Mouse (Mus musculus) hindbrain, embryonic 15.5 days (tissue): ENCODE results near the gene Akr1c6. TPM values are rescaled to one million over a fixed set of nuclear protein-coding genes. Genes with fewer than 3 reads are reported as not detected.
"Not testable (repeated sequence)": the region's sequence is repeated elsewhere in the genome, so short reads cannot be mapped to it uniquely, and the experiment has no call there.

Experiments used
- ATAC-seq: fragments of 200-750 bp; cut with Nextera tagmentation; 2 replicates; pipeline ENCODE4 v1.8.0; 2017; ENCODE audit warnings: low read depth, moderate number of reproducible peaks, moderate TSS enrichment; ENCODE audit not compliant: low FRiP score
- H3K27ac ChIP-seq: fragments of 300-500 bp; sonication (generic); replicated peaks from 2 replicates; pipeline ENCODE4 v1.5.1; 2015; ENCODE audit warnings: mild to moderate bottlenecking, inconsistent platforms
- H3K27me3 ChIP-seq: fragments of 300-500 bp; sonication (generic); 2 replicates; pipeline ENCODE4 v1.6.1; 2015; ENCODE audit warnings: control low read depth, inconsistent platforms
- H3K36me3 ChIP-seq: fragments of 300-500 bp; sonication (generic); 2 replicates; pipeline ENCODE4 v1.6.1; 2015; ENCODE audit warnings: control low read depth, inconsistent platforms
- H3K4me1 ChIP-seq: fragments of 300-500 bp; sonication (generic); replicated peaks from 2 replicates; pipeline ENCODE4 v1.6.1; 2015; ENCODE audit warnings: control low read depth, inconsistent platforms
- H3K4me2 ChIP-seq: fragments of 300-500 bp; sonication (generic); 2 replicates; pipeline ENCODE4 v1.6.1; 2015; ENCODE audit warnings: moderate library complexity, mild to moderate bottlenecking, inconsistent platforms
- H3K4me3 ChIP-seq: fragments of 300-500 bp; sonication (generic); 2 replicates; pipeline ENCODE4 v1.5.1; 2015; ENCODE audit warnings: mild to moderate bottlenecking, inconsistent platforms
- H3K9ac ChIP-seq: fragments of 300-500 bp; sonication (generic); 2 replicates; pipeline ENCODE4 v1.6.1; 2015; ENCODE audit warnings: inconsistent platforms
- H3K9me3 ChIP-seq: fragments of 300-500 bp; sonication (generic); 2 replicates; pipeline ENCODE4 v1.6.1; 2016; ENCODE audit warnings: control low read depth, inconsistent platforms
- WGBS: fragments of 180-500 bp; shearing (Covaris S2); methylation state at CpG from one replicate; pipeline ENCODE4 v1.1.7; 2015; 5-methylcytosine and 5-hydroxymethylcytosine counted together
- polyA plus RNA-seq: library from polyadenylated mRNA; unstranded; fragments of >200 nt; fragmentation: Nextera tagmentation; extraction: Ambion mirVana; gene quantifications from 2 replicates; pipeline ENCODE4 v1.2.1, GENCODE M21; 2015

Akr1c6 gene
- not detected in 2 replicates for polyA plus RNA-seq

DNA sequence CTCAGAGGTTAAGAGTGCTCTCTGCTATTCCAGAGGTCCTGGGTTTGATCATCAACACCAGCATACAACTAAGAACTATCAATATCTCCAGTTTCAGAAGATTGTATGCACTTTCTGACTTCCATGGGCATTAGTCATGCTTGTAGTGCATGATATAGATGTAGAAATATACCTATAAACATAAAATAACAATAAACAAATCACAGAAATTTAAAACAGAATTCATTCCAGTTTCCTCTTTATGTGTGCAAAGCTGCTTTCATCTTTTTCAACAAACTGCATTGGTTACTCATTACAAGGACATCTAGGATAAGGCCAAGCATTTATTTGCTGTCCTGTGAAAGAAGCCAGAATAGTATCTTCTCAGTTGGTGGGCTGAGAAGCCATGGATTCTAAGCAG lies at the start of gene Akr1c6:
Akr1c6 (plus strand) TSS at position 301 of the 400 bp plus-strand sequence.
- no peak within 1 kb of the TSS for H3K9ac ChIP-seq
- H3K4me3 ChIP-seq = no peak within 1 kb of the TSS
- no peak within 1 kb of the TSS for H3K4me2 ChIP-seq
- no peak within 1 kb of the TSS for H3K27ac ChIP-seq
- no peaks in the 10 kb centered on the region for H3K4me1 ChIP-seq
- H3K9me3 ChIP-seq = no peaks in the 10 kb centered on the region
- no peaks in the 10 kb centered on the region for H3K27me3 ChIP-seq
- ATAC-seq = no peak
- no peaks in the 10 kb centered on the region for H3K36me3 ChIP-seq

DNA sequence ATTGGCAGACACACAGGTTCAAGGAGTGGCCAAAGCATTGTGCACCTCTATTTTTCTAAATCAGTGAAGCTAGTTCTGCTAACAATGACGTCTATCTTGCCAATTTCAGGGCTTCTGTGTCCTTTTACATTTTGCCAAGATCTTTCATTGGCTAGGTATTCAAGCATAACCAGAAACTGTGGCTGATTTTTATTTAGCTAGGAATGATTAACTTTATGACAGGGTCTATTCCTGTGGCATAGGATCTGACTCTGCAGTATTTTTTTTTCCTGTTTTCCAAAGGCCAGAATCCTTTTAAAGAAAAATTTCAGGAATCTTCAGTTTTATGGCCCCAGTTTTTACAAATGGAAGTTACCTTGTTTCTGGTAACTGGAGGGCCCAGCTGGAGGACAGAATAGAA lies 49.2 kb upstream of the Akr1c6 start:
- Histone ChIP-seq H3K27me3 (no peaks in the 10 kb centered on the region), H3K4me1 (no peaks in the 10 kb centered on the region), H3K36me3 (no peaks in the 10 kb centered on the region), H3K27ac (no peak overlapping the region), H3K9me3 (no peaks in the 10 kb centered on the region), H3K4me2 (no peak overlapping the region), H3K9ac (no peak overlapping the region), H3K4me3 (no peak overlapping the region)
- ATAC-seq = no peak
- 76% methylated on average over 1 of the region's 1 CpGs for WGBS

DNA sequence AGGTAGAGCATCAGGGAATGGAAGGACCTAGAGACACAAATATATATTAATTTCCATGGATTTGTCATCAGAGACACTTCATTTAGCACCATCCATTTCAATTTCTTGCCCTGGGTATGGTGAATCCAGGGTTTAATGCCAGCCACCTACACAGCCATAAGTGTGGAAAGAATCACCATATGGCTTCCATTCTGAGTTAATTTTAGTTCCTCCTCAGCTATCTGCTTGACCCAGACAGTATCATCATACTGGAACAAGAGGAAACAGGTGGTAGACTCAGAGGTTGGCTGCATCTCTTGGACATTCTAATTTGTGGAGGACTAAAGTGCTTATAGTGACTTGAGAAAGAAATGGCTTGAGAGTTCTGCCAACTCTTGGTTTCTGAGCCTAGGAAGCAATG lies 48.6 kb upstream of the Akr1c6 start:
- no peak overlapping the region for H3K27ac ChIP-seq
- no peaks in the 10 kb centered on the region for H3K9me3 ChIP-seq
- H3K27me3 ChIP-seq = no peaks in the 10 kb centered on the region
- no peaks in the 10 kb centered on the region for H3K4me1 ChIP-seq
- no peak overlapping the region for H3K9ac ChIP-seq
- no peak overlapping the region for H3K4me3 ChIP-seq
- ATAC-seq = no peak
- no peaks in the 10 kb centered on the region for H3K36me3 ChIP-seq
- H3K4me2 ChIP-seq = no peak overlapping the region

DNA sequence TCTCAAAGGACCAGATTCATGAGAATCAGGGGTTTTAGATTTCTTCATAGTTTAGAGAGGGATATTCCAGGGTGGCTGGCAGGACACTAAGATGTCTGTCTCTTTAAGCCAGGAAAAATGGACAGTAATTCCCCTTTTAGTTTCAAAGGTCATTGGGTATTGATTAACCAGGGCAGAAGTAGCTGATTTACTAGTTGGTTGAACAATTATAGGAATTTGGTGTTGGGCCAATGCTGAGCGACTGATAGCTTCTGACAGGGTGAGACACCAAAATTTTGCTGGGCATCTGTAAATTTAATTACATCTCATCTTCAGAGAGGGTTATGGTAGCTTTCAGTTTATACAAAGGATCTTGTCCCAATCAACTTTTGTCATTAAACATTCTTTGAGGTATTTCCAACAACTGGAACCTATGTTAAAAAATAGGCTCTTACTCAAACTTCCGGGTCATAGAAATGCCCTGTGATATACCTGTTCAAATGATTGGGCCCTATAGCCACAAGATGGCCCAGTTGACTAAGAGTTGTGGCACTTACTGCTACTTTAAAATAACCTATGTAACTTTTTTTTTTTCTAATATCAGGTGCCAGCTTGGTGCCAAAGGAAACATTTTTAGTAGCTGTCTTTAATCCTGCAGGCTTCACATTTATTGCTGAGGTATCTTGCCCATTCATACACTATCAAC lies 45.2 kb upstream of the Akr1c6 start:
- Histone ChIP-seq H3K4me2 (no peak overlapping the region), H3K9ac (no peak overlapping the region), H3K27me3 (no peaks in the 10 kb centered on the region), H3K9me3 (no peaks in the 10 kb centered on the region), H3K4me3 (no peak overlapping the region), H3K4me1 (no peaks in the 10 kb centered on the region), H3K36me3 (no peaks in the 10 kb centered on the region), H3K27ac (no peak overlapping the region)
- WGBS = 73% methylated on average over 2 of the region's 2 CpGs
- no peak for ATAC-seq

DNA sequence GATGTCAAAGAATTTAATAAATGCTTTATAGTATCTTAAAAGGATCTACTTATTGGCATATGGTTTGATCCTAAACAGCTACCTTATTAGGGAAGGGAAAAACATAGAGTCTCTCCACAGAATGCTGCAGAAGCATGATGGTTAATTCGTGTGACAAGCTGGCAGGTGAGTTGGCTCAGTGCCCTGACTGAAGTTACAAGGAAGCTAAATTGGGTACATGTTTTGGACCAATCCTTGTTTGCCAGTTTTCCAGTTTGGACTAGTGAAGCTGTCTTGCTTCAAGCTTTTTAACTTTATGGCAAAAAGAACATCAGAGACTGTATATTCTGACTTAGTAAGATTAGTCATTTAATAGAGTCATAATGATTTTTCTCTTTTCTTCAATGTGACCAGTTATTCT lies 33.7 kb upstream of the Akr1c6 start:
- not testable (repeated sequence) for H3K9me3 ChIP-seq, ATAC-seq, H3K27me3 ChIP-seq, H3K9ac ChIP-seq, H3K4me2 ChIP-seq, H3K4me3 ChIP-seq, H3K4me1 ChIP-seq, H3K36me3 ChIP-seq, H3K27ac ChIP-seq
- 83% methylated on average over 1 of the region's 1 CpGs for WGBS

DNA sequence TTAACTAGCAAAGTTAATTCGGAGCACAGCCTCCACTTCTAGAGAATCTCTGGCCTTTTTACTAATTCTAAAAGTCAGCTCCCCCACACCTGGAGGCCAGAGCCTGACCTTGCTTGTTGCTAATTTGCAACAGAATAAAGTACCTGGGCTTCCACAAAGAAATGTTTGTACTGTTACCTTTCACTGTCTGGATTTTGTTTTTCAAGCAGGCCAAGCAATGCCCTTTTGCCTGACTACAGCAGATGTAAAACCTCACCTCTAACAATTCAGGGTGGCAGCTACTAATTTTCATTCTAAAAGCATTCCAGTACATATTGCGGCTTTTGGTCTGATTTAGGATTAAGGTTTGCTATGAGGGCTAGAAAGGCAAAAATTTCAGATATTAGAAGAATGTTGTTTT lies 33.3 kb upstream of the Akr1c6 start:
- Histone ChIP-seq H3K4me3 (no peak overlapping the region), H3K36me3 (no peaks in the 10 kb centered on the region), H3K27ac (no peak overlapping the region), H3K27me3 (no peaks in the 10 kb centered on the region), H3K4me1 (no peaks in the 10 kb centered on the region), H3K4me2 (no peak overlapping the region), H3K9me3 (no peaks in the 10 kb centered on the region), H3K9ac (no peak overlapping the region)
- ATAC-seq = no peak
- WGBS = 92% methylated on average over 2 of the region's 2 CpGs

DNA sequence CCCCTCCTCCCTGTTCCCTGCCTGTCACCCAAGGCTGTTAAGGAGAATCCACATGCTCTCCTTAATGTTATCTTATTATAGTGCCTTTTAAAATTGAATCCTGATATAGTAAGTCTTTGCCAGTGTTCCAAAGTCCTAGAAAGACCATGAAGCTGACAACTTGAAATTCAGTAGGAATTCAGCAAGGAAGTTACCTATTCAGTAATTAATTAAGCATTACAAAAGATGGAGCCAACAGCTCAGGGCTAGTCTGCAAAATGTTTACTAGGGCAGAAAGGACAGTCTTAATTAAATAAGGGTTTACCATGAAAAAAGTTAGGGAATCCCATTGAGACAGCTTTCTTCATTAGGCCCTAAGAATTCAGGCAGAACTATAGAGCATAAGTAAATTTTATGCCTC lies 31.9 kb upstream of the Akr1c6 start:
- Histone ChIP-seq H3K36me3 (no peaks in the 10 kb centered on the region), H3K9me3 (no peaks in the 10 kb centered on the region), H3K4me3 (no peak overlapping the region), H3K27ac (no peak overlapping the region), H3K4me2 (no peak overlapping the region), H3K27me3 (no peaks in the 10 kb centered on the region), H3K9ac (no peak overlapping the region), H3K4me1 (no peaks in the 10 kb centered on the region)
- no peak for ATAC-seq

DNA sequence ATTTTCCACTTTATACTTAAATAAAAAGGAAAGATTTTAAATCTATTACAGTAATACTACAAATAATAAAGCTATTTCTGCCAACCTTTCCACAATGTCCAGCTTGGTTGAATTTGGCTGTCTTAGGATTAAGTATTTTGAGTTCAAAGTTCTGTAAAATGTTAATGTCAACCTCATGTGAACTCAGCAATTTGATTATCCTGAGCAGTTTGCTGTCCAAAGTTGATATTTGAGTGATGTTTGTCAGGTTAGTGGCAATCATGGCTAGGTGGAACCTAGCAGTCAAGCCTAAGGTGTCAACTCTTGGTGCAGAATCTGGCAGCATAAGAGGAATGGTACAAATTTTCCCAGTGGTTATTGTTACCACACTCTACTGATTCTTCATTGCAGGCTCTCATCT lies 29.4 kb upstream of the Akr1c6 start:
- H3K4me3 ChIP-seq = no peak overlapping the region
- no peak overlapping the region for H3K27ac ChIP-seq
- ATAC-seq = no peak

DNA sequence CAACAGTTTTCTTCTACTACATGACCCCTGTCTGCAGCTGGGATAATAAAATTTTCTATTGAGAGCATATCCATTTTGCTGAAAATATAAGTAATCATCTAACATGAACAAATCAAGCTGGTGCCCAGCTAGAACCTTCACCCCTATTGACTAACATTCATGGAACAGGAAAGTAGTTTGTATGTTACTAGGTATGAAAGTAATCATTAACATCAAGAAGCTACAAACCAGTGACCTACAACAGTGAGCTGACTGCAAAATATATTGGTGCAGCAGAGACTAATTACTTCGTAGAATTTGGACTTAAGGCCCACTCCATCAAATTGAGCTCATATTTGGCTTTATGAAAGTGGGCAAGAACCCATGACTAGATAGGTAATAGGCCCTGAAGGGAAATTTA lies 27.3 kb upstream of the Akr1c6 start:
- no peak overlapping the region for H3K4me2 ChIP-seq
- no peaks in the 10 kb centered on the region for H3K9me3 ChIP-seq
- H3K4me1 ChIP-seq = no peaks in the 10 kb centered on the region
- H3K9ac ChIP-seq = no peak overlapping the region
- no peaks in the 10 kb centered on the region for H3K27me3 ChIP-seq
- no peak for ATAC-seq
- 91% methylated on average over 1 of the region's 1 CpGs for WGBS
- H3K36me3 ChIP-seq = no peaks in the 10 kb centered on the region
- H3K4me3 ChIP-seq = no peak overlapping the region
- H3K27ac ChIP-seq = no peak overlapping the region

More for the DNA sequence above, 29.4 kb upstream of the Akr1c6 start:
- Histone ChIP-seq H3K9ac (no peak overlapping the region), H3K9me3 (no peaks in the 10 kb centered on the region), H3K4me2 (no peak overlapping the region), H3K27me3 (no peaks in the 10 kb centered on the region), H3K36me3 (no peaks in the 10 kb centered on the region), H3K4me1 (no peaks in the 10 kb centered on the region)

DNA sequence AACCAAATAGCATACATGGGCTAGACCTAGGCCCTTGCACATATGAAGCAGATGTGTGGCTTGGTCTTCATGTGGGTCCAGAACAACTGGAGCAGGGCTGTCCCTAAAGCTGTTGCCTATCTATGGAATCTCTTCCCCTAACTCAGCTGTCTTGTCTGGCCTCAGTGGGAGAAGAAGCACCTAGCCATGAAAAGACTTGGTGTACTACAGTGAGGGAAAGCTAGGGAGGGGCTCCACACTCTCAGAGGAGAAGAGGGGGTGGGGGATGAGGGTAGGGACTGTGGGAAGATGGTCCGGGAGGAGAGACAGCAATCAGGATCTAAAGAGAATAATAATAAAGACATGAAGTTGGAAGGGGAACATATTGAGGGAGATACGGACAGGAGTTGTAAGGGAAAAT lies 5.5 kb upstream of the Akr1c6 start:
- H3K4me1 ChIP-seq = no peaks in the 10 kb centered on the region
- H3K36me3 ChIP-seq = no peaks in the 10 kb centered on the region
- no peaks in the 10 kb centered on the region for H3K27me3 ChIP-seq
- H3K4me2 ChIP-seq = no peak overlapping the region
- no peak for ATAC-seq
- H3K9me3 ChIP-seq = no peaks in the 10 kb centered on the region
- no peak overlapping the region for H3K27ac ChIP-seq
- no peak overlapping the region for H3K9ac ChIP-seq
- 94% methylated on average over 2 of the region's 2 CpGs for WGBS
- no peak overlapping the region for H3K4me3 ChIP-seq

DNA sequence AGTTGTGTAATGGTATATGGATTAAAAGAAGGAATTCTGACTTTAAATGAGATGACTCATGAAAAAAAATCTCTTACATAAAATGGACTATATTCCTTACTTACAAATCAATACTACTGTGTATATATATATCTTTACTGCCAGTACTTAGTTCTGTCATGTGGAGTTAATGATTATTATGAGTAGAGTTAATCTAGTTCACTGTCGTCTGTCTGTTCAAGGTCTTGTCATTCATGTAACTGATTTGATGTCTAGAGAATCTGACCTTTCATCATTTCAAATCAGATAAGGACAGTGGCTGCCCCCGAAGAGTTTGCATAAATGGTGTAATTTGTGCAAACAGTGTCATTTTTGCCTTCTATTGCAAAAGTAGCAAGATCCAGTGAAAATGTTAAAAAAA lies 5.1 kb upstream of the Akr1c6 start:
- 83% methylated on average over 2 of the region's 2 CpGs for WGBS

DNA sequence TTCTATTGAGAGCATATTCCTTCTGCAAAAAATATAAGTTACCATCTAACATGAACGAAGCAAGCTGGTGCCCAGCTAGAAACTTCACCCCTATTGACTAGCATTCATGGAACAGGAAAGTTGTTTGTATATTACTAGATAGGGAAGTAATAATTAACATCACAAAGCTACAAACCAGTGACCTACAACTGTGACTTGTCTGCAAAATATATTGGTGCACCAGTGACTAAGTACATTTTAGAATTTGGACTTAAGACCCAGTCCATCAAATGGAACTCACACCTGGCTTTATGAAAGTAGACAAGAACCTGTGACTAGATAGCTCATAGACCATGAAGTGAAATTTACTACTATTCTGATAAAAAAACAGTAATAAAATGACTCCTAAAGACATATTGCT lies 3.0 kb upstream of the Akr1c6 start:
- WGBS = 93% methylated on average over 1 of the region's 1 CpGs
- Histone ChIP-seq H3K4me2 (no peak overlapping the region), H3K4me1 (no peaks in the 10 kb centered on the region), H3K9ac (no peak overlapping the region), H3K4me3 (no peak overlapping the region), H3K27ac (no peak overlapping the region), H3K27me3 (no peaks in the 10 kb centered on the region), H3K9me3 (no peaks in the 10 kb centered on the region), H3K36me3 (no peaks in the 10 kb centered on the region)
- ATAC-seq = no peak

More for the DNA sequence above, 5.1 kb upstream of the Akr1c6 start:
- no peak overlapping the region for H3K4me3 ChIP-seq
- no peaks in the 10 kb centered on the region for H3K9me3 ChIP-seq
- no peak for ATAC-seq
- H3K36me3 ChIP-seq = no peaks in the 10 kb centered on the region
- H3K27ac ChIP-seq = no peak overlapping the region
- no peaks in the 10 kb centered on the region for H3K27me3 ChIP-seq
- H3K4me1 ChIP-seq = no peaks in the 10 kb centered on the region
- no peak overlapping the region for H3K4me2 ChIP-seq
- no peak overlapping the region for H3K9ac ChIP-seq

DNA sequence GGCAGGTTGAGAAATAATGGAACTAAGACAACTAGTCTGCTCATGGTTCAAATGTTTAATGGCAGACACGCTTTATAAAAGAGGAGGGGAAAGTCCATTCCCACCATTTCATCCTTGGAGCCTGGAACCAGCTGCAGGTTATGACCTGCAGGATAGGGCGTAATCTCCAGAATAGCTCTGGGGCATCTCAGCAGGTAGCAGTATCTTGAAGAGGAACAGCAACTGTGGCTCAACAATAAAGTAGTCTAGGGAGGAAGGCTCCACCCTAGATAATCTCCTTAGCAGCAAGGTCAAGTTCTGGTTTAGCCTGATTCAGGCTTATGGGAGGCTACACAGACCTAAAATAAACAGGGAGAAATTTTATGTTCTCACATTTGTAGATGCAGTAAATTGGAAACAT lies 31.5 kb downstream of the Akr1c6 start:
- no peak overlapping the region for H3K4me2 ChIP-seq
- no peaks in the 10 kb centered on the region for H3K4me1 ChIP-seq
- H3K4me3 ChIP-seq = no peak overlapping the region
- no peak overlapping the region for H3K27ac ChIP-seq
- H3K9me3 ChIP-seq = no peaks in the 10 kb centered on the region
- no peak for ATAC-seq
- H3K27me3 ChIP-seq = no peaks in the 10 kb centered on the region
- WGBS = 90% methylated on average over 2 of the region's 2 CpGs
- no peak overlapping the region for H3K9ac ChIP-seq
- H3K36me3 ChIP-seq = no peaks in the 10 kb centered on the region
